Mouse (Mus musculus) olfactory bulb, adult 2 months (tissue): ENCODE results near the gene Olfr146.

Source experiments
- CTCF ChIP-seq: fragments of 200-500 bp; IDR thresholded peaks from 2 replicates; pipeline ENCODE4 v1.5.1; 2012; ENCODE audit warnings: low read depth, mild to moderate bottlenecking, low read length, moderate library complexity; ENCODE audit not compliant: insufficient read depth
- POLR2A ChIP-seq: fragments of 200-500 bp; IDR thresholded peaks from 2 replicates; pipeline ENCODE4 v1.6.1; 2012; ENCODE audit warnings: mild to moderate bottlenecking, low read depth, low read length, moderate library complexity; ENCODE audit not compliant: insufficient read depth

DNA sequence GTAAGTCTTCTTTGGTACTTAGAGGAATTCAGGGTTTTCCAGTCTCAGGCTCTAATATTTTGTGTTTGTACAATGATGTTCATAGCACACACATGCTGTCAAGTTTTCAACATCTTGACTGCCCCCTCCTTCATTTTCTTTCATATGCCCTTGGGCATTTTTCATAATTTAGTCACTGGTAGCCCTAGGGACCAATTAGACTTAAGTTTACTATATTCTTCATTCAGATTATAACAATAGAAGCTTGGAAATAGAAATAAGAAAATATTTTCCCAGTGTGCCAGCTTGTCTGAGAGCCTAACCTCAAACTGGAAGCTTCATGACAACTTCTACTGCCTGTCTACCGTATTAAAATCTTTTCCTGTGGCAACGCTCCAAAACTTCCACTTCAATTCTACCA, 35.0 kb downstream of the Olfr146 start, which contains the start of gene Olfr934:
- TF ChIP-seq CTCF (no peak), POLR2A (no peak)
